Mouse (Mus musculus): ENCODE measurements around the gene Lrig2. TPM values are rescaled to one million over a fixed set of nuclear protein-coding genes. Genes with fewer than 3 reads are reported as not detected.
"Not testable (repeated sequence)": the region's sequence is repeated elsewhere in the genome, so short reads cannot be mapped to it uniquely, and the experiment has no call there.

Lrig2 gene
- polyA plus RNA-seq, 1 experiment from 2014 or later: 19.5 TPM

DNA sequence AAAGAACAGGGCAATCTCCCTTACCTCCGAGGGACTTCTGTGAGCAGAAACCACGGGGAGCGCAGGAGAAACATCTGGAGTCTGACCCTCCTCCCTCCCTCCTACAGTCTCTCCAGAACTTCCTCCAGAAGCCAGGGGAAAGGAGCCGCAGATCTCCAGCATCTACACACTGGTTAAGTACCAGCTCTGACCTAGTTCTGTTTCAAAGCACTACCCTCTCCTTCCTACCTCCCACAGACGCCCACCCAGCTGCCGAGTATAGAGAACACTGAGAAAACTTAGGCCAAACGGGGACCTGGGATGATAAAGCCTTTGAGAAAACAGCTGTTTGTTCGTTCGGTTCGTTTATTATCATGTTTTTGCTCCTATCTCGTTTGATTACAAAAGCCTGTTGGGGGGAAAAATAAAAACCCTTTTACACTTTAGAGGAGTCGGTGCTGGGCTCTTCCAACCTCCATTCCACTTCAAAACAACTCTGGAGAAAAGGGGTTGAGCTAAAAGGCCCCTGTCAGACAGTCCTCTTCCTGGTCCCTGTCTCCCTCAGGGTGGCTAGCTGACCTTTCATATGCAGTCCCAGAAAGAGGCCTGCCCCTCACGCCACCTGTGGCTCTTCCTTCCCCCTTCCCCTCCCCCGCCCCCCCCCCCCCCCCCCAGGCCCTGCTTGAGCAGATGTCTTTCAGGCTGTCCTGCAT lies 80.4 kb downstream of the Lrig2 start:
- Histone ChIP-seq H3K4me3 (replicated peaks) (no peak overlapping the region), H3K9me3 (replicated peaks) (no peaks in the 10 kb centered on the region), H3K27ac (replicated peaks) (no peak overlapping the region), H3K4me2 (replicated peaks) (no peak overlapping the region), H3K4me1 (peaks cover 17% of the 10 kb centered on the region; the same call in 1 of the 2 replicates), H3K9ac (no peak overlapping the region), H3K36me3 (no peaks in the 10 kb centered on the region), H3K27me3 (no peaks in the 10 kb centered on the region)
- ATAC-seq (ENCODE audit: insufficient number of reproducible peaks, low FRiP score, low TSS enrichment, low read depth): peak; percentile 56; the same call in 1 of the 2 replicates
- 21% methylated on average over 13 of the region's 14 CpGs for WGBS

DNA sequence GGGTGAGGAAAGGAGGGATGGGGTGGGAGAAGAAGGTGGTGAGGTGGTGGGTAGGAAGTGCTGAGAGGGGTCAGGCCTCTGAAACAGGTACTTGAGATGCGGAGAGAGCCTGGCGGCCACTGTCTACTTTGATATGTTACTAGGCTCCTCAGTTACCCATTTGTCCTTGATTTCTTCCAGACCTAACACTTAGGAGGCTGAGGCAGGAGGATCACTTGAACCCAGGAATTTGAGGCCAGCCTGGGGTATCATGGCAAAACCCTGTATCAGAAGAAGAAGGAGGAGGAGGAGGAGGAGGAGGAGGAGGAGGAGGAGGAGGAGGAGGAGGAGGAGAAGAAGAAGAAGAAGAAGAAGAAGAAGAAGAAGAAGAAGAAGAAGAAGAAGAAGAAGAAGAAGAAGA lies 84.4 kb downstream of the Lrig2 start:
- not testable (repeated sequence) for H3K9ac ChIP-seq; H3K9me3 ChIP-seq (replicated peaks); H3K4me2 ChIP-seq (replicated peaks); ATAC-seq (ENCODE audit: insufficient number of reproducible peaks, low FRiP score, low TSS enrichment, low read depth); H3K4me3 ChIP-seq (replicated peaks); H3K27ac ChIP-seq (replicated peaks); H3K36me3 ChIP-seq; H3K27me3 ChIP-seq
- H3K4me1 ChIP-seq: peaks cover 12% of the 10 kb centered on the region; the same call in 1 of the 2 replicates
- WGBS: 94% methylated on average over 2 of the region's 2 CpGs

DNA sequence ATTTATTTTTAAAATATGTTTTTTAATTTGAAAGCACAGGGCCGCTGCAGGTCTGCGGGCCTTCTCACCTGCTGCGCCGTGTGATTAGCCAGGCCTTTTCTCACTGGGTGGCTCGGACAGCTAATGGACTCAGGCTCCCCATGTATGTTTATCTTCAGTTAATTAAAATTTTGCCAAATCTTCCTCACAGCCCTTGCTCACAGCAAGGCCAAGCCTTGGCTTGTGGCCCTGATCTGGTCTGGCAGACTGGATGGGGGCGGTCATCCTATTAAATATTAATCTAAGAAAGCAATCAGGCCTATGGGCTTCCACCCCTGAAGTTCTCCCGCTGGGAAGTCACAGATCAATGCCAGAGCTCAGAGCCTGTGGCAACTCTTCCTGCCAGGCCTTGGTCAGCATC lies 87.4 kb downstream of the Lrig2 start:
- Histone ChIP-seq H3K36me3 (no peaks in the 10 kb centered on the region), H3K4me1 (no peaks in the 10 kb centered on the region), H3K9me3 (replicated peaks) (no peaks in the 10 kb centered on the region), H3K4me2 (replicated peaks) (no peak overlapping the region), H3K27me3 (no peaks in the 10 kb centered on the region), H3K4me3 (replicated peaks) (no peak overlapping the region), H3K27ac (replicated peaks) (no peak overlapping the region), H3K9ac (no peak overlapping the region)
- no peak for ATAC-seq (ENCODE audit: insufficient number of reproducible peaks, low FRiP score, low TSS enrichment, low read depth)
- 83% methylated on average over 7 of the region's 7 CpGs for WGBS

DNA sequence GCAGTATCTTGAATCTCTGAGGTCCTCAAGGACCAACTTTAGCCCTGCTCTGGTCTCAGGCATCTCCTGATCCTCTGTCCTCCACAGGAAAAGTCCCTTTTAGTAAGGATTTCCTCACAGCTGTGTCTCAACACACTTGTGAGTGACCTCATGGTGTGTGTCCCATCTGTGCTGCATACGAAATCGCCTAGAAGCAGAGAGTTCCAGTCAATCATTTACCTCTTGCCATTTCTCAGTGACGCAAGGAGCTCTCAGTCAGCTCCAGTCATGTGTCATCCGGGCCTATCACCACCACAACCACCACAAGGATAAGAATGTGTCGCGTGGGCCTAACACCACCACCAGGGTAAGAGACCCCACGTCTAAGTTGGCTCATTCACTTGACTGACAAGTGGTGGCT lies 90.8 kb downstream of the Lrig2 start:
- no peak overlapping the region for H3K27ac ChIP-seq (replicated peaks)
- WGBS: 85% methylated on average over 7 of the region's 7 CpGs
- H3K4me3 ChIP-seq (replicated peaks): no peak overlapping the region
- H3K9ac ChIP-seq: no peak overlapping the region
- H3K9me3 ChIP-seq (replicated peaks): no peaks in the 10 kb centered on the region
- H3K4me1 ChIP-seq: no peaks in the 10 kb centered on the region
- no peaks in the 10 kb centered on the region for H3K27me3 ChIP-seq
- ATAC-seq (ENCODE audit: insufficient number of reproducible peaks, low FRiP score, low TSS enrichment, low read depth): no peak
- H3K4me2 ChIP-seq (replicated peaks): no peak overlapping the region
- no peaks in the 10 kb centered on the region for H3K36me3 ChIP-seq

DNA sequence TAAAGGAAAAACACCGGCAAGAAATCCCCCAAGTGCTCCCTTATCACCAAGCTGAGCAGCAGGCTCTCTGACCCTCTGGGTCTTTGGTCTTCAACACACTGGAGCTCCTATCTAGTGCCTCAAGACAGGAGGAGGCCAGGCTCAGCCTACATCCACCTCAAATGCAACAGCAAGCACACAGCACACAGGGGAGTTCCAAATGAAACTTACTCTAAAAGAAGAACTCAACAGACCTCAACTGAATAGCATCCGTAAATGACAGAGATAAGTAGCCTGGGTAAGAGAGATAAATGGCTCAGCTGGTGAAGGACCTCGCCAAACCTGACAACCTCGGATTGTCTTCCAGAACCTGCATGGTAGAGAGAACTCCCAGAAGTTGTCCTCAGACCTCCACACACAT lies 91.7 kb downstream of the Lrig2 start:
- no peaks in the 10 kb centered on the region for H3K27me3 ChIP-seq
- H3K36me3 ChIP-seq: no peaks in the 10 kb centered on the region
- WGBS: 65% methylated on average over 4 of the region's 4 CpGs
- H3K27ac ChIP-seq (replicated peaks): no peak overlapping the region
- H3K9me3 ChIP-seq (replicated peaks): no peaks in the 10 kb centered on the region
- H3K4me1 ChIP-seq: no peaks in the 10 kb centered on the region
- no peak overlapping the region for H3K9ac ChIP-seq
- no peak overlapping the region for H3K4me2 ChIP-seq (replicated peaks)
- no peak for ATAC-seq (ENCODE audit: insufficient number of reproducible peaks, low FRiP score, low TSS enrichment, low read depth)
- H3K4me3 ChIP-seq (replicated peaks): no peak overlapping the region

DNA sequence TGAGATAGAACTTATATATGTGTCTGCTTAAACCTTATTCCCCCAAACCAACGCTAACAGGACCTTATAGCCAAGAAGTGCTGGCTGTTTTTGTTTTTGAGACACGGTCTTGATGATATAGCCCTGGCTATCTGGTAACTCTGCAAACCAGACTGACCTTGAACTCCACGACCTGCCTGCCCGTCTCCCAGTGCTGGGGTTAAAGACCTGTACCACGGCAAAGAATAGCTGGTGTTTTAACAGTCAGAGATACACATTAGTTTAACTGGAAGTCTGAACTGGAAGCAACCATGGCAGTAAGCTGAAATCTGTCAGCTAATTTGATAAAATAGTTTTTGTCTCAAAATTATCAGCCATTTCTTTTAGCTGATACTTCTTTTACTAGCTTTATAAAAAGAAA lies 94.9 kb downstream of the Lrig2 start:
- H3K27me3 ChIP-seq: no peaks in the 10 kb centered on the region
- no peak overlapping the region for H3K27ac ChIP-seq (replicated peaks)
- no peak for ATAC-seq (ENCODE audit: insufficient number of reproducible peaks, low FRiP score, low TSS enrichment, low read depth)
- H3K4me2 ChIP-seq (replicated peaks): no peak overlapping the region
- H3K4me3 ChIP-seq (replicated peaks): no peak overlapping the region
- H3K4me1 ChIP-seq: no peaks in the 10 kb centered on the region
- no peaks in the 10 kb centered on the region for H3K36me3 ChIP-seq
- H3K9me3 ChIP-seq (replicated peaks): no peaks in the 10 kb centered on the region
- WGBS: 64% methylated on average over 5 of the region's 5 CpGs
- no peak overlapping the region for H3K9ac ChIP-seq

DNA sequence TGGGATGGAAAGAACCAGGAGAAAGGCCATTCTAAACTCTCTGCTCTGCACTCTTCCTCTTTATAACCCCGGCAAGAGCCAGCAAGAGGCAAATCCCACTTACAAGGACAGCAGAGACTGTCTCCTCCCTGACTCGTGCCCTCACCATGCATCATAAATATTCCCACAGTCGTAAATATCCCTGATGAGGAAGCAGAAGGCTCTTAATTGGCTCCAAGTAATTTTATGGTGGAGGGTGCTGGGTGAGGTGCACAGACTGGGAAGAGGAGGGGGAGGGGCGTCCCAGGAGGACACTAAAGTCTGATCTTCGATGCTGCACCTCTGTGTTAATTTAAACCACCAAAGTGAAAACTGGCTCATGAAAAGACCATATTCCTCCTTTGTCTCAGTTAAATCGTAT lies 99.2 kb downstream of the Lrig2 start:
- H3K9ac ChIP-seq: no peak overlapping the region
- ATAC-seq (ENCODE audit: insufficient number of reproducible peaks, low FRiP score, low TSS enrichment, low read depth): no peak
- no peaks in the 10 kb centered on the region for H3K36me3 ChIP-seq
- no peak overlapping the region for H3K4me2 ChIP-seq (replicated peaks)
- H3K4me3 ChIP-seq (replicated peaks): no peak overlapping the region
- H3K27ac ChIP-seq (replicated peaks): no peak overlapping the region
- H3K9me3 ChIP-seq (replicated peaks): no peaks in the 10 kb centered on the region
- H3K4me1 ChIP-seq: no peaks in the 10 kb centered on the region
- no peaks in the 10 kb centered on the region for H3K27me3 ChIP-seq
- WGBS: 64% methylated on average over 6 of the region's 6 CpGs

DNA sequence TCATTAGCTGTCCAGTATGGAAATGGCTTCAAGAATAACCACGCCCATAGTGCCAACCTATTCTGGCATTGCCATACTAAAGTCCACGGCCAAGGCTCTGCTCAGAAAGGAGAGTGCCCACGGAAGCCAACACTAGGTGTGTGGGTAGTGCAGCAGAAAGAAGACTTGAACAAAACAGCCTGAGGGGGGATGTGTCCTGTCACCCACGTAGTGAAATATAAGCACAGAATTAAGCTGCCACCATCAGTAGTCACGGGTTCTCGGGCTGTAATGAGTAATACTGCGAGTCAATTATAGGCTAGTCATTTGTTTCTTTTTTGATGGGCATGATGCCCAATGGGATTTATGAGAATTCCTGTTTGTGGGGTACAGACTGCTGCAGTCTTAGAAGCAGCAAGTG lies 104.2 kb downstream of the Lrig2 start:
- no peak for ATAC-seq (ENCODE audit: insufficient number of reproducible peaks, low FRiP score, low TSS enrichment, low read depth)
- H3K27me3 ChIP-seq: no peaks in the 10 kb centered on the region

DNA sequence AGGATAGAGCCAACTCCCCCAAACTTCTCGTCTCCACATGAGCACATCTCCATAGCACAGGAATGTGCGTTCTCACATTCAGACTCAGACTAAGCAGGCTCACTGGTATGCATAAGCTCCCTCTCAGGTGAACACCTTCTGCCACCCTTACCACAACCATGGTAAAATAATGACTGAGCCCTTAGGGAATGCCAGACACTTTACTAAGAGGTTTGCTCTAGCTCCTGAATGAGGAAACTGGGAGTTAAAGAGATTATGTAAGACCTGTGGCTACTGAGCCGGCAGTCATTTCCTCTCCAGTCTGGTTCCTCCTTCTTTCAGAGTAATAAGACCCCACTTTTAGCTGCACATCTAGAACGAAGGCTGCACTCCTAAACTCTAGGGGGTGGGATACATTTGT lies 108.1 kb downstream of the Lrig2 start:
- no peaks in the 10 kb centered on the region for H3K4me1 ChIP-seq
- H3K27ac ChIP-seq (replicated peaks): no peak overlapping the region
- H3K9me3 ChIP-seq (replicated peaks): no peaks in the 10 kb centered on the region
- H3K36me3 ChIP-seq: no peaks in the 10 kb centered on the region
- H3K4me2 ChIP-seq (replicated peaks): no peak overlapping the region
- ATAC-seq (ENCODE audit: insufficient number of reproducible peaks, low FRiP score, low TSS enrichment, low read depth): no peak
- WGBS: 69% methylated on average over 4 of the region's 4 CpGs
- no peak overlapping the region for H3K9ac ChIP-seq
- H3K27me3 ChIP-seq: no peaks in the 10 kb centered on the region
- no peak overlapping the region for H3K4me3 ChIP-seq (replicated peaks)

More for the DNA sequence above, 104.2 kb downstream of the Lrig2 start:
- Histone ChIP-seq H3K9me3 (replicated peaks) (no peaks in the 10 kb centered on the region), H3K9ac (no peak overlapping the region), H3K4me2 (replicated peaks) (no peak overlapping the region), H3K27ac (replicated peaks) (no peak overlapping the region), H3K4me3 (replicated peaks) (no peak overlapping the region), H3K4me1 (no peaks in the 10 kb centered on the region), H3K36me3 (no peaks in the 10 kb centered on the region)
- 66% methylated on average over 7 of the region's 7 CpGs for WGBS

DNA sequence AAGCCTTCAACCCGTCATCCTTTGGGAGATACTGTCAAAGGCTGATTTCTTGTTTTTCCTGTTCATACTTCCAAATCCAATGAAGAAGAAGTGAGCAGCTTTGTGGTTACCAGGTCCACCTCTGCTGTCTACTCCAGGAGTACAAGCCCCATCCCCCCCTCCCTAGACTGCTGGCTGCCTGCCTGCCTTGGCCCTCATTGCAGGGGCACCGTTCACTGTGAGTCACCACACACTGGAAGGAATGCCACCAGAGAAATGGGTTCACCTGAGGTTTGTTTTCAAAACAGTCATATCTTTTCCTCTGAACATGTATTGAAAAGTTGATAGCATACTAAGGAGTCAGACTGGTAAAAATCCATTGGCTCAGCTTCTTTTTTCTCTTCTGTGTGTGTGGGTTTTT lies 110.5 kb downstream of the Lrig2 start:
- H3K27me3 ChIP-seq: no peaks in the 10 kb centered on the region
- H3K9ac ChIP-seq: no peak overlapping the region
- WGBS: 58% methylated on average over 2 of the region's 2 CpGs
- no peak overlapping the region for H3K4me3 ChIP-seq (replicated peaks)
- H3K4me1 ChIP-seq: peaks cover 6% of the 10 kb centered on the region; the same call in 1 of the 2 replicates
- no peak for ATAC-seq (ENCODE audit: insufficient number of reproducible peaks, low FRiP score, low TSS enrichment, low read depth)
- H3K36me3 ChIP-seq: no peaks in the 10 kb centered on the region
- H3K9me3 ChIP-seq (replicated peaks): no peaks in the 10 kb centered on the region
- H3K27ac ChIP-seq (replicated peaks): no peak overlapping the region
- no peak overlapping the region for H3K4me2 ChIP-seq (replicated peaks)

DNA sequence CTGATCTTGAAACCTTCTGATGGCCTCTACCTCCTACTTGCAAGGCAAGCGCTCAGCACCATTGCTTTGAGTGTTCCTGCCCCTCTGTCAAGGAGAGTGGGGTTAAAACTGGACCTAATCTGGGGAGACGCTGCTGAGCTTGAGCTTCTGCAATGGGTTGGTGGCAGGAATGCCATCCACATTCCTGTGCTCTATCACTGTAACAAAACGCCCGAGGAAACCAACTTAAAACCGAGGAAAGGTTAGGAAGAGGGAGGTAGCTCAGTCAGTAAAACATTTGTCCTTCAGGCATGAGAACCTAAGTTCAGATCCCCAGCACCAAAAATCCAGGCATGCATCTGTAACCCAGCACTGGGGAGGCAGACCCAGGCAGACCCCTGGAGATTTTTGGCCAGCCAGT lies 111.6 kb downstream of the Lrig2 start:
- Histone ChIP-seq H3K4me3 (replicated peaks) (no peak overlapping the region), H3K4me1 (peaks cover 6% of the 10 kb centered on the region; the same call in 1 of the 2 replicates), H3K27ac (replicated peaks) (no peak overlapping the region), H3K4me2 (replicated peaks) (no peak overlapping the region), H3K9me3 (replicated peaks) (no peaks in the 10 kb centered on the region), H3K9ac (no peak overlapping the region), H3K27me3 (no peaks in the 10 kb centered on the region), H3K36me3 (no peaks in the 10 kb centered on the region)
- 84% methylated on average over 5 of the region's 5 CpGs for WGBS
- no peak for ATAC-seq (ENCODE audit: insufficient number of reproducible peaks, low FRiP score, low TSS enrichment, low read depth)
